ENCODE assay signal across 8 mouse cellular contexts in genomic region chr10:122717754-122718415, GRCm38 (mm10). TPM values are rescaled to one million over a fixed set of nuclear protein-coding genes. Genes with fewer than 3 reads are reported as not detected.
DNase-seq lines count a peak whose midpoint lies in the region; ATAC-seq and TF ChIP-seq lines count a peak whose summit lies in the region.

No protein-coding gene starts in this region.

- ATAC-seq in midbrain, embryonic 11.5 days (ENCODE audit: low FRiP score) = peak; percentile 63
- ATAC-seq in midbrain, embryonic 15.5 days (replicated peaks) = no peak
- no peak for ATAC-seq in lung, postnatal 0 days
- no peak for ATAC-seq in intestine, embryonic 15.5 days

- no peaks in the 10 kb centered on the region for H3K36me3 ChIP-seq in midbrain, embryonic 11.5 days (ENCODE audit: control insufficient read depth, insufficient read depth, low read length)
- no peaks in the 10 kb centered on the region for H3K36me3 ChIP-seq in midbrain, embryonic 15.5 days (replicated peaks)
- H3K36me3 ChIP-seq in lung, postnatal 0 days (ENCODE audit: insufficient read depth, low read length) = no peaks in the 10 kb centered on the region
- H3K36me3 ChIP-seq in intestine, embryonic 15.5 days = no peaks in the 10 kb centered on the region

- no peak for TF ChIP-seq EP300 in lung, postnatal 0 days (IDR thresholded peaks at IDR 0.05)

- H3K27ac ChIP-seq in midbrain, embryonic 11.5 days (ENCODE audit: low read depth, low read length) = no peak overlapping the region
- H3K27ac ChIP-seq in midbrain, embryonic 15.5 days = no peak overlapping the region
- H3K27ac ChIP-seq in lung, postnatal 0 days (ENCODE audit: low read length) = no peak overlapping the region
- no peak overlapping the region for H3K27ac ChIP-seq in gastrocnemius, adult 2 months
- no peak overlapping the region for H3K27ac ChIP-seq in intestine, embryonic 15.5 days

- H3K4me1 ChIP-seq in midbrain, embryonic 11.5 days (ENCODE audit: control insufficient read depth, insufficient read depth, low read length) = peaks cover 17% of the 10 kb centered on the region
- peaks cover 37% of the 10 kb centered on the region for H3K4me1 ChIP-seq in midbrain, embryonic 15.5 days
- H3K4me1 ChIP-seq in lung, postnatal 0 days (ENCODE audit: insufficient read depth, low read depth, low read length) = no peaks in the 10 kb centered on the region
- no peaks in the 10 kb centered on the region for H3K4me1 ChIP-seq in intestine, embryonic 15.5 days (replicated peaks)

- no peak overlapping the region for H3K4me3 ChIP-seq in midbrain, embryonic 11.5 days (ENCODE audit: low read depth, low read length)
- H3K4me3 ChIP-seq in midbrain, embryonic 15.5 days = no peak overlapping the region
- H3K4me3 ChIP-seq in lung, postnatal 0 days (ENCODE audit: low read depth, low read length) = no peak overlapping the region
- no peak overlapping the region for H3K4me3 ChIP-seq in gastrocnemius, adult 2 months
- H3K4me3 ChIP-seq in intestine, embryonic 15.5 days (replicated peaks) = no peak overlapping the region

- H3K9ac ChIP-seq in midbrain, embryonic 11.5 days (ENCODE audit: low read length) = no peak overlapping the region
- no peak overlapping the region for H3K9ac ChIP-seq in midbrain, embryonic 15.5 days
- no peak overlapping the region for H3K9ac ChIP-seq in lung, postnatal 0 days (replicated peaks; ENCODE audit: low read depth)
- no peak overlapping the region for H3K9ac ChIP-seq in intestine, embryonic 15.5 days

- H3K4me2 ChIP-seq in midbrain, embryonic 11.5 days = no peak overlapping the region
- no peak overlapping the region for H3K4me2 ChIP-seq in midbrain, embryonic 15.5 days
- H3K4me2 ChIP-seq in lung, postnatal 0 days (replicated peaks; ENCODE audit: low read depth, low read length) = no peak overlapping the region
- H3K4me2 ChIP-seq in intestine, embryonic 15.5 days (replicated peaks) = no peak overlapping the region

- intact Hi-C loops in gastrocnemius, adult 2 months (cut with DNase I) = no loop called here

- no peaks in the 10 kb centered on the region for H3K9me3 ChIP-seq in midbrain, embryonic 11.5 days (ENCODE audit: control insufficient read depth, low read length)
- no peaks in the 10 kb centered on the region for H3K9me3 ChIP-seq in midbrain, embryonic 15.5 days
- H3K9me3 ChIP-seq in lung, postnatal 0 days (ENCODE audit: low read length) = no peaks in the 10 kb centered on the region
- no peaks in the 10 kb centered on the region for H3K9me3 ChIP-seq in intestine, embryonic 15.5 days

- no peak for TF ChIP-seq CTCF in lung, postnatal 0 days (IDR thresholded peaks at IDR 0.05)
- no peak for TF ChIP-seq CTCF in gastrocnemius, adult 2 months (IDR thresholded peaks at IDR 0.05)

- no peak for DNase-seq in midbrain, embryonic 11.5 days (ENCODE audit: low spot score, missing footprints)
- peak; percentile 28 to 46 for DNase-seq in cerebellum, postnatal 36 days
- peak; percentile 52 to 59 for DNase-seq in layer of hippocampus, postnatal 36 days
- DNase-seq in thymus, postnatal 14 days = peak; percentile 31
- DNase-seq in lung, postnatal 0 days (ENCODE audit: low spot score) = no peak
- no peak for DNase-seq in gastrocnemius, adult 2 months

- H3K27me3 ChIP-seq in midbrain, embryonic 11.5 days (ENCODE audit: control insufficient read depth, insufficient read depth, low read length) = no peaks in the 10 kb centered on the region
- no peaks in the 10 kb centered on the region for H3K27me3 ChIP-seq in midbrain, embryonic 15.5 days (replicated peaks)
- no peaks in the 10 kb centered on the region for H3K27me3 ChIP-seq in lung, postnatal 0 days (replicated peaks; ENCODE audit: insufficient read depth, low read length)
- no peaks in the 10 kb centered on the region for H3K27me3 ChIP-seq in intestine, embryonic 15.5 days (replicated peaks)

- WGBS in midbrain, embryonic 11.5 days = 63% methylated on average over 14 of the region's 14 CpGs
- WGBS in midbrain, embryonic 15.5 days = 58% methylated on average over 14 of the region's 14 CpGs
- 86% methylated on average over 14 of the region's 14 CpGs for WGBS in lung, postnatal 0 days
- 81% methylated on average over 14 of the region's 14 CpGs for WGBS in intestine, embryonic 15.5 days

RNA-seq across cellular contexts. Expression of gene Ppm1h, which starts 39.3 kb away (rescaled TPM):
- 5.4 and 5.9 TPM in 2 replicates for polyA plus RNA-seq in midbrain, embryonic 11.5 days (2014; fragmentation: Nextera tagmentation; extraction: Ambion mirVana)
- 20.7 and 21.4 TPM in 2 replicates for polyA plus RNA-seq in midbrain, embryonic 15.5 days (2015; fragmentation: Nextera tagmentation; extraction: Ambion mirVana)
- total RNA-seq in layer of hippocampus, postnatal 36 days (2021) = 10 to 100 TPM; 74.1 to 77.7 TPM
- 10.4 and 12.2 TPM in 2 replicates for polyA plus RNA-seq in lung, postnatal 0 days (2015; fragmentation: Nextera tagmentation; extraction: Ambion mirVana)
- 1 to 10 TPM; 1.2 to 2.0 TPM for total RNA-seq in gastrocnemius, adult 2 months (2021)
- polyA plus RNA-seq in intestine, embryonic 15.5 days (2015; fragmentation: Nextera tagmentation; extraction: Ambion mirVana) = 13.7 and 14.8 TPM in 2 replicates

Comparison
In these comparisons a context has a peak if more than half of its experiments do, and no peak if none do; other contexts are left out.
1. DNase-seq: peak in cerebellum, postnatal 36 days (2 of 2), layer of hippocampus, postnatal 36 days (2 of 2) and thymus, postnatal 14 days (single experiment); none in midbrain, embryonic 11.5 days (single experiment), lung, postnatal 0 days (single experiment) and gastrocnemius, adult 2 months (single experiment).